Mouse (Mus musculus): ENCODE measurements around the gene Hoxb7. TPM values are rescaled to one million over a fixed set of nuclear protein-coding genes. Genes with fewer than 3 reads are reported as not detected.

Gene Hoxb7
- polyA plus RNA-seq, 1 experiment from 2014 or later: 8.3 TPM

DNA sequence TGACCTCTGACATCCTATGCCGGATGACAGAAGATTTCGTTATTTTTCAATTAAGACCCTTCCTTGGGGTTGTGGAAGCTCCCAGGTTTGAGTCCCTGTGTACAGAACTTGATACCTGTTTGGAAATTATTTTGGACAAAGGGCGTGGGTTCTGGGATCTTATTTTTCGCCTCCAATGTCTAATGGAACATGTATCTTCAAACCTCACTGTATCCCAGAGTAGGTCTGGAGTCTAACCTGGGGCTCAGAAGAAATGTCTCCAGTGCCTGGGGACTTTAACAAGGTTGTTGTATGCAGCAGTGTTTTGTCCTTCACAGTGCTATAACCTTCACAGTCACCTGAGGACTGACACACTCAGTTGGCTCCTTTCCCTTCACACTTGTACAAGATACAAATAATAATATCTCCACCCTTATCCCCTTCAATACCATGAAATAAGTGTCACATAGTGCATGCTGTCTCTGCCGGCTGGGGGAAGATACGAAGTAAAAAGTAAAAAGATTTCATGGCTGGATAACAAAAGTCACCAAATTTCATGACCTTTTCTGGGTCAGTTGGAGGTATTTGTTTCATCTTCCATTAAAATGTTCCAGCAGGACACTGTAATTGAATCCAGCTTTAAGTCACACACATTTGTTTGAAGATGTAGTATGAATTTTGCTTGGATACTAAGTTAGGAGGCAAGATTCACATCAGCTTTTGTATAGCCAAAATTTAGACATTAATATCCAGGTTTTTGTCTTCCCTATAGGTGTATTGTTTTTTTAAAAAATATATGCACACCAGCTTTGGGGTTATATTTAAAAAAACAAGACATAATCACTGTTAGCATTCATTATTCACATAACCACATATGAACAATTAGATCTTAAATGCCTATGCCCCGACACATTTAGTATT, 19.2 kb upstream of the Hoxb7 start:
- no peak overlapping the region for H3K4me3 ChIP-seq (replicated peaks; ENCODE audit: low read length)
- no peak overlapping the region for H3K4me2 ChIP-seq (ENCODE audit: low read depth, low read length)
- H3K27me3 ChIP-seq (ENCODE audit: control insufficient read depth, insufficient read depth, low read length): peaks cover 96% of the 10 kb centered on the region
- ATAC-seq (ENCODE audit: insufficient read depth, low FRiP score): no peak
- H3K27ac ChIP-seq (ENCODE audit: low read length): no peak overlapping the region
- WGBS: 20% methylated on average over 7 of the region's 7 CpGs
- no peaks in the 10 kb centered on the region for H3K9me3 ChIP-seq (replicated peaks; ENCODE audit: control insufficient read depth, low read length)
- H3K9ac ChIP-seq (ENCODE audit: low read length): no peak overlapping the region
- peaks cover 11% of the 10 kb centered on the region for H3K4me1 ChIP-seq (ENCODE audit: control insufficient read depth, insufficient read depth, low read length)
- H3K36me3 ChIP-seq (ENCODE audit: control insufficient read depth, insufficient read depth, low read length): no peaks in the 10 kb centered on the region

DNA sequence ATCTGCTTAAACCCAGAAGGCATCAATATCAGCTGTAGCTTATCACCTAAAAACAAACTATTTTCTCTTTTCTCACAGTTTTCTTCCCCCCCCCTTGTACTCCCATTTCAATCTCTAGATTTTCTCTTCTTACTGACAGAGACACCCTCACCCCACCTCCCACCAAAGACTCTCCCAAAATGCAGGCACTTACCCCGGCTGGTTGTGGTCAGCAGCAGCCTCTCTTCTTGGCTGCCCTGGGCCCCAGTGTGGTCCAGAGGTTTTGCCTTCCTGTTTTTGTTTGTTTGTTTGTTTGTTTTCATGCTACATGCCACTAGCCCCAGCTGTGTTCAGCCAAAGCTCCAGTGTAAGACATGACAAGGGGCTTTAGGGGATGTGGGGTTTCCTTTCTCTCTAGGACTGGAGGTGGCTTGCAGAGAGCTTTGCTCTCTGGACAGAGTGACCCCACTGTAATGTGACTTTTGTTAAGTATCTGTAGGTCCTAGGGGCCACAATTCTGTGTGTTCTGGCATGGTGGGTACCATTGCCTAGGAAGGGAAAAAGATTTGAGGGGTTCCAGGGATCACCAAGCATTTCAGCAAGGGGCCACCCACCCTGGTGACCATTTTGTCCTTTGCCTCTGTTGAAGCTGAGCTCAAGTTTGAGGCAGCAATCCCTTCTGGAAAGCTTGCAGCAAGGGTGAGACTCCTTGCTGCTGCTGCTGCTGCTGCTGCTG, 18.2 kb upstream of the Hoxb7 start:
- WGBS: 5% methylated on average over 1 of the region's 1 CpGs

DNA sequence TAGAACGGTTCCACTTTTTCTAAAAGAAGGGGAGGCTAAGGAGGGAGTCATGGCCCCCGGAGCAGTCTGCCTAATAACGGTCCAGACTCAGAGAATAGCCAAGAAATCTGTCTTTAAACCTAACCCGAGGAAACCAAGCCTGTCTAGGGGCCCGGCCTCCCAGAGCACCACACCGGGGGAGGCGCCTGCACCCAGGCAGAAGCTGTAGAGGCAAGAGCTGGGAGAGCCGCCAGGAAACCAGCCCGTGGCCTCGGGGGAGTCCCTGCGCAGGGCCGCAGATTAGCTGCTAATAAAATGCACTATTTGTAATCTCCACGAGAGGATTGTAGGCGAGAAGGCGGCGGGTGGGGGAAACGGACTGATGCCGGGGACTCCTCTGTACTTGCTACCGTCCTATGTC, 16.6 kb upstream of the Hoxb7 start:
- Histone ChIP-seq H3K36me3 (ENCODE audit: control insufficient read depth, insufficient read depth, low read length) (no peaks in the 10 kb centered on the region), H3K4me1 (ENCODE audit: control insufficient read depth, insufficient read depth, low read length) (peaks cover 14% of the 10 kb centered on the region), H3K9me3 (replicated peaks; ENCODE audit: control insufficient read depth, low read length) (no peaks in the 10 kb centered on the region), H3K27me3 (ENCODE audit: control insufficient read depth, insufficient read depth, low read length) (peaks cover 97% of the 10 kb centered on the region), H3K27ac (ENCODE audit: low read length) (no peak overlapping the region), H3K4me3 (replicated peaks; ENCODE audit: low read length) (no peak overlapping the region), H3K9ac (ENCODE audit: low read length) (no peak overlapping the region), H3K4me2 (ENCODE audit: low read depth, low read length) (no peak overlapping the region)
- ATAC-seq (ENCODE audit: insufficient read depth, low FRiP score): no peak
- WGBS: 2% methylated on average over 19 of the region's 19 CpGs

More for the DNA sequence above, 18.2 kb upstream of the Hoxb7 start:
- Histone ChIP-seq H3K9me3 (replicated peaks; ENCODE audit: control insufficient read depth, low read length) (no peaks in the 10 kb centered on the region), H3K27me3 (ENCODE audit: control insufficient read depth, insufficient read depth, low read length) (peaks cover 96% of the 10 kb centered on the region), H3K4me1 (ENCODE audit: control insufficient read depth, insufficient read depth, low read length) (peaks cover 14% of the 10 kb centered on the region), H3K9ac (ENCODE audit: low read length) (no peak overlapping the region), H3K4me2 (ENCODE audit: low read depth, low read length) (no peak overlapping the region), H3K4me3 (replicated peaks; ENCODE audit: low read length) (no peak overlapping the region), H3K36me3 (ENCODE audit: control insufficient read depth, insufficient read depth, low read length) (no peaks in the 10 kb centered on the region), H3K27ac (ENCODE audit: low read length) (no peak overlapping the region)
- no peak for ATAC-seq (ENCODE audit: insufficient read depth, low FRiP score)

DNA sequence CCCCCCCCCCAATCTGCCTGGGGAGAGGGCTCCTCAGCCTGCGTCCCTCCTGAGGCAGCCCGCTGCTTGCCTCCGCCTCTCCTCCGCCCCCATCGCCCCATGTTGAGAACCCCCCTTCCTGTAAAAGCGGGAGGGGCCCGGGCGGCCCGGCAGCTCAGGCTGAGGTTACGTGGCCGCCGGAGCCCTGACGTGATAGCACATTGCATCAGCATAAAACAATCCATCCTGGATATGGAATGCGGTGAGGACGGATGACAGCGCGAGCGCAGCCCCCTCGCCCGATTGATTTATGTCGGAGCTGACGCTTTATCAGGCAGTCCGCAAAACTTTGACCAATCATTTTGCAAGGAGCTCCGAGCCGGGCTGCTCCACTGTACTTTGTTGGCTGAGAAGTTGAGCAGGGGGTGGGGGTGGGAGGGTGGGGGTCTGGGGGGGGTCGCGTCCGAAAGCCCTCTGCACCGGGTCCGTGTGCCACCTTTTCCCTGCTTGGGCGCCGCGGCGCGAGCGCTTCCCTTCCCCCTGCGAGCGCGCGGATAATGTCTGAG, 15.4 kb upstream of the Hoxb7 start, which contains the start of gene Hoxb9:
Hoxb9 (plus strand) TSS at position 462 of the 545 bp plus-strand sequence.
- H3K9me3 ChIP-seq (replicated peaks; ENCODE audit: control insufficient read depth, low read length): no peaks in the 10 kb centered on the region
- peak within 1 kb of the TSS; percentile 38 for H3K4me3 ChIP-seq (replicated peaks; ENCODE audit: low read length)
- 1% methylated on average over 40 of the region's 40 CpGs for WGBS
- no peak within 1 kb of the TSS for H3K27ac ChIP-seq (ENCODE audit: low read length)
- ATAC-seq (ENCODE audit: insufficient read depth, low FRiP score): no peak
- peak within 1 kb of the TSS; percentile 49; the same call in 1 of the 2 replicates for H3K9ac ChIP-seq (ENCODE audit: low read length)
- H3K4me2 ChIP-seq (ENCODE audit: low read depth, low read length): peak within 1 kb of the TSS; percentile 51
- no peaks in the 10 kb centered on the region for H3K36me3 ChIP-seq (ENCODE audit: control insufficient read depth, insufficient read depth, low read length)
- peaks cover 96% of the 10 kb centered on the region for H3K27me3 ChIP-seq (ENCODE audit: control insufficient read depth, insufficient read depth, low read length)
- H3K4me1 ChIP-seq (ENCODE audit: control insufficient read depth, insufficient read depth, low read length): peaks cover 14% of the 10 kb centered on the region

GRCm38 (mm10) chr11:96271541-96272011, 14.8 kb upstream of the Hoxb7 start:
- H3K36me3 ChIP-seq (ENCODE audit: control insufficient read depth, insufficient read depth, low read length): no peaks in the 10 kb centered on the region
- peaks cover 14% of the 10 kb centered on the region for H3K4me1 ChIP-seq (ENCODE audit: control insufficient read depth, insufficient read depth, low read length)
- H3K9me3 ChIP-seq (replicated peaks; ENCODE audit: control insufficient read depth, low read length): no peaks in the 10 kb centered on the region
- peak overlapping the region; percentile 38 for H3K4me3 ChIP-seq (replicated peaks; ENCODE audit: low read length)
- H3K4me2 ChIP-seq (ENCODE audit: low read depth, low read length): peak overlapping the region; percentile 51
- WGBS: under 1% methylated on average over 52 of the region's 52 CpGs
- H3K27me3 ChIP-seq (ENCODE audit: control insufficient read depth, insufficient read depth, low read length): peaks cover 96% of the 10 kb centered on the region
- no peak overlapping the region for H3K27ac ChIP-seq (ENCODE audit: low read length)
- H3K9ac ChIP-seq (ENCODE audit: low read length): peak overlapping the region; percentile 49; the same call in 1 of the 2 replicates
- ATAC-seq (ENCODE audit: insufficient read depth, low FRiP score): peak; percentile 75; the same call in 1 of the 2 replicates

- Histone ChIP-seq H3K4me3 (replicated peaks; ENCODE audit: low read length) (peak overlapping the region; percentile 38), H3K4me2 (ENCODE audit: low read depth, low read length) (peak overlapping the region; percentile 51), H3K9ac (ENCODE audit: low read length) (no peak overlapping the region), H3K27ac (ENCODE audit: low read length) (no peak overlapping the region), H3K27me3 (ENCODE audit: control insufficient read depth, insufficient read depth, low read length) (peaks cover 96% of the 10 kb centered on the region), H3K36me3 (ENCODE audit: control insufficient read depth, insufficient read depth, low read length) (no peaks in the 10 kb centered on the region), H3K4me1 (ENCODE audit: control insufficient read depth, insufficient read depth, low read length) (peaks cover 14% of the 10 kb centered on the region), H3K9me3 (replicated peaks; ENCODE audit: control insufficient read depth, low read length) (no peaks in the 10 kb centered on the region)
- 1% methylated on average over 57 of the region's 58 CpGs for WGBS
- ATAC-seq (ENCODE audit: insufficient read depth, low FRiP score): 0 out of 2 replicates have a peak, but pooled peaks have one; percentile 30
Measured at GRCm38 (mm10) chr11:96272024-96272921, 14.2 kb upstream of the Hoxb7 start.

DNA sequence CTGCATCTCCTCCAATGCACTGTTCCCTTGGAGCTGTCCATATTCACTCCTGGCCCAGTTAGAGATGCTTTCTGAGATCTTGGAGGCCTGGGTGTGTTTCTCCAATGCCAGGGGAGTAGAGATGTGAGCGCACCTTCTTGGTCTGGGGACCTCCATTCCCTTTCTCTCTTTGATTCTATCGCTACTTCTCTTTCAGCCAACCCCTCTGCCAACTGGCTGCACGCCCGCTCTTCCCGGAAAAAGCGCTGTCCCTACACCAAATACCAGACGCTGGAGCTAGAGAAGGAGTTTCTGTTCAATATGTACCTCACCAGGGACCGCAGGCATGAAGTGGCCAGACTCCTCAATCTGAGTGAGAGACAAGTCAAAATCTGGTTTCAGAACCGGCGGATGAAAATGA, 12.0 kb upstream of the Hoxb7 start:
- peaks cover 96% of the 10 kb centered on the region for H3K27me3 ChIP-seq (ENCODE audit: control insufficient read depth, insufficient read depth, low read length)
- H3K36me3 ChIP-seq (ENCODE audit: control insufficient read depth, insufficient read depth, low read length): no peaks in the 10 kb centered on the region

GRCm38 (mm10) chr11:96275896-96276295, 10.5 kb upstream of the Hoxb7 start:
- Histone ChIP-seq H3K27ac (ENCODE audit: low read length) (no peak overlapping the region), H3K4me2 (ENCODE audit: low read depth, low read length) (no peak overlapping the region), H3K4me1 (ENCODE audit: control insufficient read depth, insufficient read depth, low read length) (peaks cover 14% of the 10 kb centered on the region), H3K9ac (ENCODE audit: low read length) (no peak overlapping the region), H3K36me3 (ENCODE audit: control insufficient read depth, insufficient read depth, low read length) (no peaks in the 10 kb centered on the region), H3K27me3 (ENCODE audit: control insufficient read depth, insufficient read depth, low read length) (peaks cover 90% of the 10 kb centered on the region), H3K4me3 (replicated peaks; ENCODE audit: low read length) (no peak overlapping the region), H3K9me3 (replicated peaks; ENCODE audit: control insufficient read depth, low read length) (no peaks in the 10 kb centered on the region)
- 15% methylated on average over 4 of the region's 4 CpGs for WGBS
- ATAC-seq (ENCODE audit: insufficient read depth, low FRiP score): no peak

More for the DNA sequence above, 12.0 kb upstream of the Hoxb7 start:
- Histone ChIP-seq H3K9ac (ENCODE audit: low read length) (no peak overlapping the region), H3K9me3 (replicated peaks; ENCODE audit: control insufficient read depth, low read length) (no peaks in the 10 kb centered on the region), H3K4me1 (ENCODE audit: control insufficient read depth, insufficient read depth, low read length) (peaks cover 14% of the 10 kb centered on the region), H3K27ac (ENCODE audit: low read length) (no peak overlapping the region), H3K4me2 (ENCODE audit: low read depth, low read length) (no peak overlapping the region), H3K4me3 (replicated peaks; ENCODE audit: low read length) (no peak overlapping the region)
- ATAC-seq (ENCODE audit: insufficient read depth, low FRiP score): no peak
- 11% methylated on average over 10 of the region's 10 CpGs for WGBS

Measured in stomach, embryonic 16.5 days (tissue).